Mouse (Mus musculus): ENCODE results near the gene Bmp3.

GRCm38 (mm10) chr5:98882096-98882495, 27.9 kb downstream of the Bmp3 start:
- TF ChIP-seq CTCF (IDR thresholded peaks at IDR 0.05; ENCODE audit: control insufficient read depth, insufficient read depth, insufficient replicate concordance, low read depth, low read length): no peak
- no peak for TF ChIP-seq POLR2A (IDR thresholded peaks at IDR 0.05; ENCODE audit: control insufficient read depth, low read depth, low read length)

Measured in testis, adult 2 months (tissue).